Mouse (Mus musculus) 3T3-L1 (cell line): ENCODE measurements around the gene Haus7.
"Not testable (repeated sequence)": the region's sequence is repeated elsewhere in the genome, so short reads cannot be mapped to it uniquely, and the experiment has no call there.

Experiments used
- DNase-seq: peaks from one replicate; pipeline ENCODE4 v3.0.0-alpha.2; 2015; ENCODE audit warnings: low read depth, low spot score

Haus7 gene

GRCm38 (mm10) chrX:73467446-73468241, 8.8 kb upstream of the Haus7 start:
- DNase-seq, result peak; percentile 87

- peak; percentile 91 for DNase-seq
Observed at GRCm38 (mm10) chrX:73465483-73466186, 6.8 kb upstream of the Haus7 start.

GRCm38 (mm10) chrX:73460792-73461191, 1.9 kb upstream of the Haus7 start:
- peak; percentile 51 for DNase-seq

GRCm38 (mm10) chrX:73451949-73452348, 6.9 kb downstream of the Haus7 start:
- peak; percentile 73 for DNase-seq

- DNase-seq, result peak; percentile 77
Observed at GRCm38 (mm10) chrX:73441428-73441827, 17.4 kb downstream of the Haus7 start.

- no peak for DNase-seq
Observed at GRCm38 (mm10) chrX:73435252-73435651, 23.6 kb downstream of the Haus7 start, which contains the start of gene Trex2. TSS of gene Trex2 (minus strand) at chrX:73435344.

GRCm38 (mm10) chrX:73432850-73433249, 26.0 kb downstream of the Haus7 start:
- no peak for DNase-seq

- peak; percentile 52 for DNase-seq
Observed at GRCm38 (mm10) chrX:73430036-73430435, 28.8 kb downstream of the Haus7 start.

GRCm38 (mm10) chrX:73412767-73413166, 46.1 kb downstream of the Haus7 start:
- peak; percentile 3 for DNase-seq

GRCm38 (mm10) chrX:73410880-73411517, 47.8 kb downstream of the Haus7 start, which contains the start of gene Zfp92:
TSS of gene Zfp92 (plus strand) at chrX:73411096.
- no peak for DNase-seq

GRCm38 (mm10) chrX:73401616-73402015, 57.2 kb downstream of the Haus7 start:
- DNase-seq, result no peak

GRCm38 (mm10) chrX:73400951-73401350, 57.9 kb downstream of the Haus7 start:
- DNase-seq, result no peak

GRCm38 (mm10) chrX:73398636-73399035, 60.2 kb downstream of the Haus7 start, which contains the start of gene Gm18336:
TSS of gene Gm18336 (minus strand) at chrX:73398736.
- DNase-seq, result not testable (repeated sequence)

GRCm38 (mm10) chrX:73396446-73396845, 62.4 kb downstream of the Haus7 start:
- no peak for DNase-seq

- DNase-seq, result peak; percentile 5
Observed at GRCm38 (mm10) chrX:73391481-73391880, 67.4 kb downstream of the Haus7 start.
